Mouse (Mus musculus) hindbrain, postnatal 0 days (tissue): ENCODE data around the gene Ppargc1a. TPM values are rescaled to one million over a fixed set of nuclear protein-coding genes. Genes with fewer than 3 reads are reported as not detected.

Experiments
- ATAC-seq: fragments of 200-750 bp; cut with Nextera tagmentation; 2 replicates; pipeline ENCODE4 v1.8.0; 2017; ENCODE audit warnings: mild to moderate bottlenecking, moderate TSS enrichment, moderate library complexity
- DNase-seq: peaks from one replicate; pipeline ENCODE4 v3.0.0-alpha.2; 2015; ENCODE audit warnings: low spot score
- H3K27ac ChIP-seq: fragments of 300-500 bp; sonication (generic); 2 replicates; pipeline ENCODE4 v1.5.1; 2014; ENCODE audit warnings: mild to moderate bottlenecking
- H3K27me3 ChIP-seq: fragments of 300-500 bp; sonication (generic); 2 replicates; pipeline ENCODE4 v1.6.1; 2014; ENCODE audit warnings: low read length, mixed read lengths; ENCODE audit not compliant: insufficient read depth
- H3K36me3 ChIP-seq: fragments of 300-500 bp; sonication (generic); 2 replicates; pipeline ENCODE4 v1.6.1; 2014; ENCODE audit warnings: low read length, mixed read lengths; ENCODE audit not compliant: insufficient read depth
- H3K4me1 ChIP-seq: fragments of 300-500 bp; sonication (generic); 2 replicates; pipeline ENCODE4 v1.6.1; 2014; ENCODE audit warnings: antibody characterized with exemption, low read length, mixed read lengths; ENCODE audit not compliant: insufficient read depth
- H3K4me2 ChIP-seq: fragments of 300-500 bp; sonication (generic); 2 replicates; pipeline ENCODE4 v1.6.1; 2014; ENCODE audit warnings: low read depth, mild to moderate bottlenecking, low read length, moderate library complexity, mixed read lengths
- H3K4me3 ChIP-seq: fragments of 300-500 bp; sonication (generic); 2 replicates; pipeline ENCODE4 v1.5.1; 2014; ENCODE audit warnings: low read length
- H3K9ac ChIP-seq: fragments of 300-500 bp; sonication (generic); replicated peaks from 2 replicates; pipeline ENCODE4 v1.6.1; 2014; ENCODE audit warnings: mild to moderate bottlenecking, low read length, moderate library complexity, mixed read lengths
- H3K9me3 ChIP-seq: fragments of 300-500 bp; sonication (generic); 2 replicates; pipeline ENCODE4 v1.6.1; 2016; ENCODE audit warnings: low read length, mixed read lengths
- CTCF ChIP-seq: IDR thresholded peaks from 2 replicates; pipeline ENCODE4 v1.5.1; 2016; ENCODE audit warnings: antibody characterized with exemption, control low read depth, low read depth
- WGBS: fragments of 180-500 bp; shearing (Covaris S2); extraction: QIAGEN DNeasy Blood & Tissue Kit; methylation state at CpG from one replicate; pipeline ENCODE4 v1.1.7; 2014; 5-methylcytosine and 5-hydroxymethylcytosine counted together
- polyA plus RNA-seq: library from polyadenylated mRNA; unstranded; fragments of >200 nt; fragmentation: Nextera tagmentation; extraction: Ambion mirVana; gene quantifications from 2 replicates; pipeline ENCODE4 v1.2.1, GENCODE M21; 2015
- total RNA-seq: library from RNA; depleted of rRNA; stranded (reverse); fragments of >200 nt; gene quantifications from 2 replicates; pipeline ENCODE4 v1.2.3, GENCODE M21; 2014

Ppargc1a gene
- total and polyA plus RNA-seq, 2 experiments from 2014 or later: 14.5 to 22.6 TPM

GRCm38 (mm10) chr5:51520807-51521206 lies 46.7 kb downstream of the Ppargc1a start:
- Histone ChIP-seq H3K27me3 (no peaks in the 10 kb centered on the region), H3K4me1 (no peaks in the 10 kb centered on the region), H3K4me2 (no peak overlapping the region), H3K27ac (no peak overlapping the region), H3K4me3 (no peak overlapping the region), H3K36me3 (no peaks in the 10 kb centered on the region), H3K9ac (no peak overlapping the region), H3K9me3 (no peaks in the 10 kb centered on the region)
- DNase-seq (peak; percentile 13), ATAC-seq (no peak)
- TF ChIP-seq CTCF: peak; percentile 34
- 84% methylated on average over 3 of the region's 3 CpGs for WGBS

GRCm38 (mm10) chr5:51517440-51518187 lies 49.9 kb downstream of the Ppargc1a start:
- no peak overlapping the region for H3K4me2 ChIP-seq
- DNase-seq (no peak), ATAC-seq (no peak)
- H3K4me1 ChIP-seq: no peaks in the 10 kb centered on the region
- no peak for TF ChIP-seq CTCF
- no peak overlapping the region for H3K9ac ChIP-seq
- 86% methylated on average over 6 of the region's 6 CpGs for WGBS
- no peaks in the 10 kb centered on the region for H3K9me3 ChIP-seq
- H3K36me3 ChIP-seq: no peaks in the 10 kb centered on the region
- no peaks in the 10 kb centered on the region for H3K27me3 ChIP-seq
- H3K4me3 ChIP-seq: no peak overlapping the region
- no peak overlapping the region for H3K27ac ChIP-seq

DNA sequence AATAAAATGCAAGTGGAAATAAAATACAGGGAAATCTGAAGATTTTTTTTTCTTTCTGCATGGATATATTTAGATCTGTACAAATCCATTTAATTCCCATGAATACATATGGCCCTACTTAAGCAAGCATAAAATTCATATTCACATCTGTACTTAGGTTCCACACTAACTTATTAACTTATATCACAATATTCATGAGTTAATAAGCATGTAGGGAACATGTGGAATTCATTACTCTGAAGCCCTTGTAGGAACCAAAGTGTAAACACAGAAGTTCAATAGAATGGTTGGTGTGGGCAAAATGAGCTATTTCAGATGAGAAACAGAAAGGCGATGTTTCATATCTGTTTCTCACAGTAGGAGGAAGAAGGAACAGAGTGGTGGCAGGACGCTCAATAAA lies 62.9 kb downstream of the Ppargc1a start:
- Histone ChIP-seq H3K36me3 (no peaks in the 10 kb centered on the region), H3K27ac (no peak overlapping the region), H3K4me2 (no peak overlapping the region), H3K27me3 (no peaks in the 10 kb centered on the region), H3K9me3 (no peaks in the 10 kb centered on the region), H3K4me3 (no peak overlapping the region), H3K9ac (no peak overlapping the region), H3K4me1 (no peaks in the 10 kb centered on the region)
- ATAC-seq: no peak
- WGBS: 94% methylated on average over 2 of the region's 2 CpGs
- no peak for DNase-seq
- no peak for TF ChIP-seq CTCF

GRCm38 (mm10) chr5:51497910-51498517 lies 69.5 kb downstream of the Ppargc1a start:
- WGBS: 50% methylated on average over 9 of the region's 9 CpGs
- Histone ChIP-seq H3K9ac (no peak overlapping the region), H3K27ac (no peak overlapping the region), H3K36me3 (no peaks in the 10 kb centered on the region; the same call in 1 of the 2 replicates), H3K9me3 (no peaks in the 10 kb centered on the region), H3K4me3 (no peak overlapping the region), H3K4me1 (no peaks in the 10 kb centered on the region), H3K27me3 (no peaks in the 10 kb centered on the region), H3K4me2 (no peak overlapping the region)
- DNase-seq: peak; percentile 10
- no peak for TF ChIP-seq CTCF
- no peak for ATAC-seq

- H3K27ac ChIP-seq: no peak overlapping the region
- WGBS: 59% methylated on average over 6 of the region's 6 CpGs
- no peak overlapping the region for H3K9ac ChIP-seq
- H3K4me2 ChIP-seq: peak overlapping the region; percentile 30
- H3K4me3 ChIP-seq: no peak overlapping the region
- H3K4me1 ChIP-seq: no peaks in the 10 kb centered on the region
- ATAC-seq (no peak), DNase-seq (no peak)
- H3K27me3 ChIP-seq: no peaks in the 10 kb centered on the region
- H3K9me3 ChIP-seq: no peaks in the 10 kb centered on the region
- no peaks in the 10 kb centered on the region; the same call in 1 of the 2 replicates for H3K36me3 ChIP-seq
- TF ChIP-seq CTCF: no peak
Observed at GRCm38 (mm10) chr5:51495446-51495845, 72.1 kb downstream of the Ppargc1a start.

DNA sequence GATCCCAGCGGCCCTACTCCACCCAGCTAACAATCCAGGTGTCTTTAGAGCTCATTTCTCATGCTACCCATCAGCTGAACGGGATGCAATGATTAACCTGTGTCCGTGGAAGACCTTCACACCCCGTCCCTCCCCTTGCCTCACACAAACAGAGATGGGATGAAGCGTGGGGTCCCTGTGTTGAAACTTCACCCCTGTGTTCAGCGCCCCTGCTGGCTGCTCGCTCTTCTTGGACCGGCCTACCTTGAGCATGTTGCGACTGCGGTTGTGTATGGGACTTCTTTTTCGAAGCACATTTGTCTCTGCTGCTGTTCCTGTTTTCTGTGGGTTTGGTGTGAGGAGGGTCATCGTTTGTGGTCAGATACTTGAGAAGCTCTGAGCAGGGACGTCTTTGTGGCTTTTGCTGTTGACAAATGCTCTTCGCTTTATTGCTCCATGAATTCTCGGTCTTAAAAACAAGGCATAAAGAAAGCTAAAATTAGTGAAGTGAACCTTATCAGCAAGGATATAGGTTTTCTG lies 73.1 kb downstream of the Ppargc1a start:
- 82% methylated on average over 15 of the region's 15 CpGs for WGBS
- TF ChIP-seq CTCF: no peak
- peak overlapping the region; percentile 30; the same call in 1 of the 2 replicates for H3K4me2 ChIP-seq

More for the DNA sequence above, 73.1 kb downstream of the Ppargc1a start:
- no peak overlapping the region for H3K4me3 ChIP-seq
- ATAC-seq (no peak), DNase-seq (no peak)
- no peaks in the 10 kb centered on the region; the same call in 1 of the 2 replicates for H3K36me3 ChIP-seq
- H3K27me3 ChIP-seq: no peaks in the 10 kb centered on the region
- no peaks in the 10 kb centered on the region for H3K4me1 ChIP-seq
- H3K27ac ChIP-seq: no peak overlapping the region
- no peak overlapping the region for H3K9ac ChIP-seq
- H3K9me3 ChIP-seq: no peaks in the 10 kb centered on the region
